Mouse (Mus musculus) heart, adult 2 months (tissue): ENCODE measurements around the gene 9130019O22Rik.

Source experiments
- CTCF ChIP-seq: fragments of 200-600 bp; IDR thresholded peaks from 2 replicates; pipeline ENCODE4 v1.8.1; 2022; ENCODE audit warnings: antibody characterized with exemption, mild to moderate bottlenecking, moderate library complexity
- EP300 ChIP-seq: fragments of 200-500 bp; IDR thresholded peaks from 2 replicates; pipeline ENCODE4 v1.6.1; 2011; ENCODE audit warnings: low read depth, low read length, control low read depth; ENCODE audit not compliant: insufficient read depth
- POLR2A ChIP-seq: fragments of 200-500 bp; IDR thresholded peaks from 2 replicates; pipeline ENCODE4 v1.6.1; 2011; ENCODE audit warnings: mild to moderate bottlenecking, low read depth, low read length, control low read depth; ENCODE audit not compliant: insufficient read depth

GRCm38 (mm10) chr7:127366249-127366648 is 20.7 kb downstream of the 9130019O22Rik start:
- TF ChIP-seq EP300 (no peak), CTCF (no peak), POLR2A (no peak)
